Mouse (Mus musculus) heart, postnatal 10 days (tissue): Measurements from ENCODE around the gene Pip5k1a. TPM values are rescaled to one million over a fixed set of nuclear protein-coding genes. Genes with fewer than 3 reads are reported as not detected.

ENCODE experiments used
- DNase-seq, 2 experiments: peaks; one replicate each; pipeline ENCODE4 v3.0.0; 2021
- intact Hi-C: fragments of 180-260 bp; cut with DNase I; formaldehyde crosslinking; loops from one replicate; pipeline ENCODE4 v1.15.1; 2025
- microRNA-seq, 2 experiments: library from miRNA; unstranded; fragments of <30 nt; microRNA quantifications; one replicate each; pipeline ENCODE4 v1.2.0; 2022
- total RNA-seq, 2 experiments: library from RNA; stranded (reverse); gene quantifications; 2 replicates each; pipeline ENCODE4 v1.2.3; 2021

Gene Pip5k1a
- total RNA-seq, 2 experiments from 2014 or later = 25.7 to 26.1 TPM

DNA sequence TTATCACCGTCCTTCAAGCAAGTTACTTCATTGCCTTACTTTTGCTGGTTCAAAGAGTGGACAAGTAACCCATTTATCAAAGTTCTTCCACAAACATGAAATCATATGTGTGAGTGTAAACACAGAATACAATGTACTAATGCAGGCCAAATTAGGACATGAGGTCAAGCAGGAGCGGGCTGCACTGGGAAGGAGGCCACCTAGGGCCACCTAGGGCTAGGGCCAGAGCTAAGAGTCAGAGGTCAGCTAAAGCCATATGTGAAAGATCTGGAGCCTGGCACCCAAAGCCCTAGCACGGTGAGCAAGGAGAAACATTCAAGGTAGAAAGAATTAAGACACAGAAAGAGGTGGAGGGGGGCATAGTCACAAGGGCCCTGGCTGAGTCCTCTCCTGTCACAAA, 93.7 kb downstream of the Pip5k1a start:
- DNase-seq = no peak
- intact Hi-C loops = no loop called here

DNA sequence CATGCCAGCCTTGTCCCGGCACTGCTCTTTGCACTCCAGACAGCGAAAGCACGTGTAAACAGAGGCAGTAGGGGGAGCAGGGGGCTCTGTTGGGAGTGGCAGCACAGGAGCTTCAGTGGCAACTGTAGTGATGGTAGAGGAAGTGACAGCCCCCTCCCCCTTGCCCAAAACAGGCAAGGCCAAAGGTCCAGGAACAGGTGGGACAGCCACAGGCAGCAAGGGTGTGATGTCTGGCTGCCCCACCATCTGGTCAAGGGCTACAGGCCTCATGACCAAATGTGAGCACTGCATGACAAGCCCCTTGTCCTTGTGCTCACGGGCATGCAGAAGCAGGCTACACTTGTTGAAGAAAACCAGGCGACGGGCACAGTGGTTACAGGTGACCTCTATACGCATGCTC, 96.3 kb downstream of the Pip5k1a start:
- intact Hi-C loops = no loop called here
- DNase-seq = no peak

Small RNA genes lying within 50 kb of the gene (microRNA-seq; reads per million reads assigned to microRNA genes)
- 0 reads per million in 2 experiments for gene Mir8099-1

Other genes starting within 250 kb of the Pip5k1a start
- 100 to 1,000 TPM; 282 to 285 TPM for gene Psmb4, start 220.0 kb downstream of the Pip5k1a start, total RNA-seq
- 10 to 100 TPM; 53.7 to 58.5 TPM for gene Selenbp1, start 173.9 kb downstream of the Pip5k1a start, total RNA-seq
- gene Rfx5, start 152.9 kb downstream of the Pip5k1a start, total RNA-seq = 10 to 100 TPM; 10.1 to 10.4 TPM
- gene Pi4kb, start 132.2 kb downstream of the Pip5k1a start, total RNA-seq = 10 to 100 TPM; 35.6 to 41.1 TPM
- gene Zfp687, start 91.5 kb downstream of the Pip5k1a start, total RNA-seq = 10 to 100 TPM; 20.3 to 24.3 TPM
- 100 to 1,000 TPM; 140 to 142 TPM for gene Psmd4, start 64.3 kb downstream of the Pip5k1a start, total RNA-seq
- gene Vps72, start 4.1 kb upstream of the Pip5k1a start, total RNA-seq = 10 to 100 TPM; 39.0 to 53.0 TPM
- gene Tmod4, start 17.5 kb upstream of the Pip5k1a start, total RNA-seq = 1 to 10 TPM; 9.6 to 9.9 TPM
- gene Scnm1, start 27.1 kb upstream of the Pip5k1a start, total RNA-seq = 10 to 100 TPM; 28.9 to 34.9 TPM
- 1 to 10 TPM; 8.0 to 8.6 TPM for gene Lysmd1, start 27.2 kb upstream of the Pip5k1a start, total RNA-seq
- gene Tnfaip8l2, start 35.4 kb upstream of the Pip5k1a start, total RNA-seq = 1 to 10 TPM; 1.7 to 1.8 TPM
- gene Sema6c, start 53.5 kb upstream of the Pip5k1a start, total RNA-seq = 10 to 100 TPM in 1 of 2 experiments, 1 to 10 TPM in 1; 7.9 to 10.2 TPM
- 10 to 100 TPM; 14.0 to 17.1 TPM for gene Gabpb2, start 111.0 kb upstream of the Pip5k1a start, total RNA-seq
- 10 to 100 TPM; 40.4 to 41.3 TPM for gene Cdc42se1, start 121.8 kb upstream of the Pip5k1a start, total RNA-seq
- gene Mllt11, start 125.2 kb upstream of the Pip5k1a start, total RNA-seq = 1 to 10 TPM; 6.4 to 8.9 TPM
- gene Gm128, start 134.7 kb upstream of the Pip5k1a start, total RNA-seq = under 1 TPM in 1 of 2 experiments, not detected in 1; 0.12 TPM
- not detected for gene Bnipl, start 144.3 kb upstream of the Pip5k1a start, total RNA-seq
- 10 to 100 TPM; 27.7 TPM for gene Mindy1, start 174.4 kb upstream of the Pip5k1a start, total RNA-seq
- 10 to 100 TPM; 28.8 to 35.2 TPM for gene Prune1, start 175.1 kb upstream of the Pip5k1a start, total RNA-seq
- under 1 TPM; 0.37 to 0.38 TPM for gene Anxa9, start 200.2 kb upstream of the Pip5k1a start, total RNA-seq
- gene Cers2, start 207.9 kb upstream of the Pip5k1a start, total RNA-seq = 10 to 100 TPM; 58.4 to 65.6 TPM